Mouse (Mus musculus) lung, postnatal 4 days (tissue): Measurements from ENCODE around the gene Vmn1r227.

Experiments used
- DNase-seq, 2 experiments: peaks; one replicate each; pipeline ENCODE4 v3.0.0; 2021

Vmn1r227 gene

DNA sequence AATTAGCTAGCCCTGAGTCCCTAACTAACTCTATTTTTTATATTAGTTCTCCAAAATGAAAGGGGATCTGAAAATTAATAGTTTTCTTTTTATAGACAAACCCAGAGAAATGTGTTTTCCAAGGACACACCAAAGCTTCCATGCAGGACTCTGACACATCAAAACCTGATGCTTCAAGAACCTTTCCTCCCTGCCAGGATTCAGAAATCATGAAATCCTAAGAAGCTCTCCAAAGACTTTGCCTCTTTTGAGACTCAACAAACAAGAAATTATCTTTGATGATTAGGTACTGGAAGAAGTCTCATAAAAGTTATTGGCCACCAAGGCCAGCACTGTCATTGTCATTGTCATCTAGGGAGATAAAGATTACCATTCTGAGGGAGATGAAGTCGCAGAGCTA lies at the start of gene Vmn1r227:
Vmn1r227 (plus strand) TSS at position 301 of the 400 bp plus-strand sequence.
- DNase-seq = no peak

DNA sequence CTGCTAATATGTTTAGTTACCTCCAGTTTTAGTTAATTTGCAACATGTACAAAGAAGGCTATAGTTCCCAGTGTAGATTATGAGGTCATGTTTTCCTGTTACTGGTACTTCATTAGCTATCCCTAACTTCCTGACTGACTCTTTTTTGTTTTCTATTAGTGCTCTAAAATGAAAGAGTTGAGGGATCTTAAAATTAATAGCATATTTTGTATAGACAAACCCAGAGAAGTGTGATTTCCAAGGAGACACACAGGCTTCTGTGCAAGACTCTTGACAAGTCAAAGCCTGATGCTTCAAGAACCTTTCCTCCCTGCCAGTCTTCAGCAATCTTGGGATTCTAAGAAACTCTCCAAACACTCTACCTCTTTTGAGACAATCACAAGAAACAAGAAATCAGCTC lies 47.1 kb upstream of the Vmn1r227 start, which contains the start of gene Vmn1r226:
Vmn1r226 (plus strand) TSS at position 301 of the 400 bp plus-strand sequence.
- DNase-seq = no peak

DNA sequence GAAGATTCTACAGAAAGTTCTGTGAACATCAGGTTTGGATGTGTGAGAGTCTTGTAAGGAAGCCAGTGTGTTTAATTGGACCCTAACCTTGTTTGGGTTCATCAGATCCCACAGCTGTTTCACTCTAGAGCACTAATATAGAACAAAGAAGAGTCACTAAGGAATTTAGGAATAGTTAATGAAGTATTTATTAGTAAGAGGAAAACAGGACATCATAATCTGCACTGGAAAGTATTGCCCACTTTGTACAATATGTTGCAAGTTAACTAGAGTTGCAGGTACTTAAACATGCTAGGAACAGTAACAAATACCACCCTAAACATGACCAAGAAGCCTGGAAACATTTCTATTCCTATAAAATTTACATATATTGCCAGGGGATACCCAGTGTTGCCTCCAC lies 56.4 kb downstream of the Vmn1r227 start, which contains the start of gene Vmn1r228:
Vmn1r228 (minus strand) TSS at position 101 of the 400 bp plus-strand sequence.
- DNase-seq = no peak
